Mouse (Mus musculus) retina, postnatal 1 day (tissue): ENCODE data around the gene Vmn1r5.
"Not testable (repeated sequence)": the region's sequence is repeated elsewhere in the genome, so short reads cannot be mapped to it uniquely, and the experiment has no call there.

Experiments used
- DNase-seq: peaks from one replicate; pipeline ENCODE4 v3.0.0-alpha.2; 2012

Vmn1r5 gene

GRCm38 (mm10) chr6:56969973-56970372 is at the start of gene Vmn1r5:
Vmn1r5 (plus strand) TSS chr6:56970273.
- no peak for DNase-seq

- no peak for DNase-seq
Measured at GRCm38 (mm10) chr6:56923331-56923725, 46.7 kb upstream of the Vmn1r5 start.

- DNase-seq: peak; percentile 98
Measured at GRCm38 (mm10) chr6:56923726-56924707, 46.1 kb upstream of the Vmn1r5 start, which contains the start of the genes Nt5c3 and Vmn1r4. Nt5c3 (minus strand) TSS chr6:56923932. Vmn1r4 (plus strand) TSS chr6:56924015.

GRCm38 (mm10) chr6:56931648-56932415 is 38.2 kb upstream of the Vmn1r5 start:
- no peak for DNase-seq

GRCm38 (mm10) chr6:56932464-56932863 is 37.6 kb upstream of the Vmn1r5 start:
- no peak for DNase-seq

- DNase-seq: no peak
Measured at GRCm38 (mm10) chr6:56934366-56934765, 35.7 kb upstream of the Vmn1r5 start.

- no peak for DNase-seq
Measured at GRCm38 (mm10) chr6:56956436-56956835, 13.6 kb upstream of the Vmn1r5 start.

GRCm38 (mm10) chr6:56996943-56997342 is 26.9 kb downstream of the Vmn1r5 start, which contains the start of gene Vmn1r6:
Vmn1r6 (plus strand) TSS chr6:56997243.
- DNase-seq: no peak

- DNase-seq: not testable (repeated sequence)
Measured at GRCm38 (mm10) chr6:57025224-57025623, 55.2 kb downstream of the Vmn1r5 start, which contains the start of gene Vmn1r7. Vmn1r7 (minus strand) TSS chr6:57025324.

- no peak for DNase-seq
Measured at GRCm38 (mm10) chr6:57031984-57032383, 61.9 kb downstream of the Vmn1r5 start, which contains the start of gene Vmn1r8. Vmn1r8 (plus strand) TSS chr6:57032284.

- no peak for DNase-seq
Measured at GRCm38 (mm10) chr6:57034674-57035073, 64.6 kb downstream of the Vmn1r5 start.
